Mouse (Mus musculus): ENCODE results near the gene Actn1. TPM values are rescaled to one million over a fixed set of nuclear protein-coding genes. Genes with fewer than 3 reads are reported as not detected.
A peak's percentile ranks its signal among the peaks of the same experiment; 100 is the strongest.

Actn1 gene
- polyA plus RNA-seq, 1 experiment from 2014 or later: 34.6 TPM

GRCm38 (mm10) chr12:80166651-80167050 lies 93.5 kb downstream of the Actn1 start:
- Histone ChIP-seq H3K9me3 (replicated peaks; ENCODE audit: control insufficient read depth, low read length) (no peaks in the 10 kb centered on the region), H3K4me3 (ENCODE audit: low read depth, low read length) (no peak overlapping the region), H3K4me1 (ENCODE audit: control insufficient read depth, insufficient read depth, low read length) (no peaks in the 10 kb centered on the region), H3K36me3 (replicated peaks; ENCODE audit: control insufficient read depth, insufficient read depth, low read depth, low read length) (no peaks in the 10 kb centered on the region; the same call in 1 of the 2 replicates), H3K27me3 (ENCODE audit: control insufficient read depth, insufficient read depth, low read length) (no peaks in the 10 kb centered on the region), H3K9ac (replicated peaks; ENCODE audit: low read length) (no peak overlapping the region), H3K27ac (replicated peaks; ENCODE audit: low read depth, low read length) (no peak overlapping the region), H3K4me2 (ENCODE audit: low read depth, low read length) (no peak overlapping the region)
- ATAC-seq (replicated peaks; ENCODE audit: insufficient number of reproducible peaks, low FRiP score, low TSS enrichment, low read depth): no peak
- 84% methylated on average over 4 of the region's 4 CpGs for WGBS
- DNase-seq (ENCODE audit: low spot score): no peak

GRCm38 (mm10) chr12:80164526-80164925 lies 95.6 kb downstream of the Actn1 start:
- no peak for DNase-seq (ENCODE audit: low spot score)
- WGBS: 95% methylated on average over 8 of the region's 8 CpGs

GRCm38 (mm10) chr12:80162448-80162847 lies 97.7 kb downstream of the Actn1 start:
- DNase-seq (ENCODE audit: low spot score) (no peak), ATAC-seq (replicated peaks; ENCODE audit: insufficient number of reproducible peaks, low FRiP score, low TSS enrichment, low read depth) (no peak)
- no peak overlapping the region for H3K9ac ChIP-seq (replicated peaks; ENCODE audit: low read length)
- no peak overlapping the region for H3K4me3 ChIP-seq (ENCODE audit: low read depth, low read length)
- no peak overlapping the region for H3K27ac ChIP-seq (replicated peaks; ENCODE audit: low read depth, low read length)
- no peak overlapping the region for H3K4me2 ChIP-seq (ENCODE audit: low read depth, low read length)
- H3K27me3 ChIP-seq (ENCODE audit: control insufficient read depth, insufficient read depth, low read length): no peaks in the 10 kb centered on the region
- no peaks in the 10 kb centered on the region for H3K36me3 ChIP-seq (replicated peaks; ENCODE audit: control insufficient read depth, insufficient read depth, low read depth, low read length)
- WGBS: 74% methylated on average over 3 of the region's 3 CpGs
- H3K9me3 ChIP-seq (replicated peaks; ENCODE audit: control insufficient read depth, low read length): no peaks in the 10 kb centered on the region
- no peaks in the 10 kb centered on the region for H3K4me1 ChIP-seq (ENCODE audit: control insufficient read depth, insufficient read depth, low read length)

More at GRCm38 (mm10) chr12:80164526-80164925, 95.6 kb downstream of the Actn1 start:
- Histone ChIP-seq H3K27me3 (ENCODE audit: control insufficient read depth, insufficient read depth, low read length) (no peaks in the 10 kb centered on the region), H3K4me1 (ENCODE audit: control insufficient read depth, insufficient read depth, low read length) (no peaks in the 10 kb centered on the region), H3K9ac (replicated peaks; ENCODE audit: low read length) (no peak overlapping the region), H3K4me3 (ENCODE audit: low read depth, low read length) (no peak overlapping the region), H3K36me3 (replicated peaks; ENCODE audit: control insufficient read depth, insufficient read depth, low read depth, low read length) (no peaks in the 10 kb centered on the region), H3K9me3 (replicated peaks; ENCODE audit: control insufficient read depth, low read length) (no peaks in the 10 kb centered on the region), H3K27ac (replicated peaks; ENCODE audit: low read depth, low read length) (no peak overlapping the region), H3K4me2 (ENCODE audit: low read depth, low read length) (no peak overlapping the region)
- no peak for ATAC-seq (replicated peaks; ENCODE audit: insufficient number of reproducible peaks, low FRiP score, low TSS enrichment, low read depth)

- Histone ChIP-seq H3K9me3 (replicated peaks; ENCODE audit: control insufficient read depth, low read length) (no peaks in the 10 kb centered on the region), H3K4me2 (ENCODE audit: low read depth, low read length) (no peak overlapping the region), H3K27me3 (ENCODE audit: control insufficient read depth, insufficient read depth, low read length) (no peaks in the 10 kb centered on the region), H3K4me3 (ENCODE audit: low read depth, low read length) (no peak overlapping the region), H3K9ac (replicated peaks; ENCODE audit: low read length) (no peak overlapping the region), H3K36me3 (replicated peaks; ENCODE audit: control insufficient read depth, insufficient read depth, low read depth, low read length) (no peaks in the 10 kb centered on the region), H3K27ac (replicated peaks; ENCODE audit: low read depth, low read length) (no peak overlapping the region), H3K4me1 (ENCODE audit: control insufficient read depth, insufficient read depth, low read length) (no peaks in the 10 kb centered on the region)
- DNase-seq (ENCODE audit: low spot score) (peak; percentile 59), ATAC-seq (replicated peaks; ENCODE audit: insufficient number of reproducible peaks, low FRiP score, low TSS enrichment, low read depth) (no peak)
- 9% methylated on average over 5 of the region's 5 CpGs for WGBS
Observed at GRCm38 (mm10) chr12:80157675-80158074, 102.5 kb downstream of the Actn1 start.

GRCm38 (mm10) chr12:80153687-80154326 lies 106.4 kb downstream of the Actn1 start:
- Histone ChIP-seq H3K27ac (replicated peaks; ENCODE audit: low read depth, low read length) (no peak overlapping the region), H3K4me3 (ENCODE audit: low read depth, low read length) (no peak overlapping the region), H3K4me1 (ENCODE audit: control insufficient read depth, insufficient read depth, low read length) (no peaks in the 10 kb centered on the region), H3K9me3 (replicated peaks; ENCODE audit: control insufficient read depth, low read length) (no peaks in the 10 kb centered on the region), H3K4me2 (ENCODE audit: low read depth, low read length) (no peak overlapping the region), H3K27me3 (ENCODE audit: control insufficient read depth, insufficient read depth, low read length) (no peaks in the 10 kb centered on the region), H3K9ac (replicated peaks; ENCODE audit: low read length) (no peak overlapping the region), H3K36me3 (replicated peaks; ENCODE audit: control insufficient read depth, insufficient read depth, low read depth, low read length) (no peaks in the 10 kb centered on the region)
- no peak for ATAC-seq (replicated peaks; ENCODE audit: insufficient number of reproducible peaks, low FRiP score, low TSS enrichment, low read depth)
- WGBS: 39% methylated on average over 10 of the region's 10 CpGs
- peak; percentile 74 for DNase-seq (ENCODE audit: low spot score)

- WGBS: 85% methylated on average over 6 of the region's 6 CpGs
- no peak overlapping the region for H3K9ac ChIP-seq (replicated peaks; ENCODE audit: low read length)
- ATAC-seq (replicated peaks; ENCODE audit: insufficient number of reproducible peaks, low FRiP score, low TSS enrichment, low read depth): no peak
Observed at GRCm38 (mm10) chr12:80153078-80153477, 107.1 kb downstream of the Actn1 start.

GRCm38 (mm10) chr12:80151821-80152220 lies 108.3 kb downstream of the Actn1 start:
- Histone ChIP-seq H3K27ac (replicated peaks; ENCODE audit: low read depth, low read length) (no peak overlapping the region), H3K27me3 (ENCODE audit: control insufficient read depth, insufficient read depth, low read length) (no peaks in the 10 kb centered on the region), H3K4me3 (ENCODE audit: low read depth, low read length) (no peak overlapping the region), H3K4me1 (ENCODE audit: control insufficient read depth, insufficient read depth, low read length) (no peaks in the 10 kb centered on the region), H3K4me2 (ENCODE audit: low read depth, low read length) (no peak overlapping the region), H3K9ac (replicated peaks; ENCODE audit: low read length) (no peak overlapping the region), H3K9me3 (replicated peaks; ENCODE audit: control insufficient read depth, low read length) (no peaks in the 10 kb centered on the region), H3K36me3 (replicated peaks; ENCODE audit: control insufficient read depth, insufficient read depth, low read depth, low read length) (no peaks in the 10 kb centered on the region)
- no peak for DNase-seq (ENCODE audit: low spot score)
- 88% methylated on average over 6 of the region's 6 CpGs for WGBS
- no peak for ATAC-seq (replicated peaks; ENCODE audit: insufficient number of reproducible peaks, low FRiP score, low TSS enrichment, low read depth)

More at GRCm38 (mm10) chr12:80153078-80153477, 107.1 kb downstream of the Actn1 start:
- no peak overlapping the region for H3K4me2 ChIP-seq (ENCODE audit: low read depth, low read length)
- H3K27me3 ChIP-seq (ENCODE audit: control insufficient read depth, insufficient read depth, low read length): no peaks in the 10 kb centered on the region
- no peak for DNase-seq (ENCODE audit: low spot score)
- H3K4me3 ChIP-seq (ENCODE audit: low read depth, low read length): no peak overlapping the region
- no peak overlapping the region for H3K27ac ChIP-seq (replicated peaks; ENCODE audit: low read depth, low read length)
- no peaks in the 10 kb centered on the region for H3K9me3 ChIP-seq (replicated peaks; ENCODE audit: control insufficient read depth, low read length)
- H3K36me3 ChIP-seq (replicated peaks; ENCODE audit: control insufficient read depth, insufficient read depth, low read depth, low read length): no peaks in the 10 kb centered on the region
- H3K4me1 ChIP-seq (ENCODE audit: control insufficient read depth, insufficient read depth, low read length): no peaks in the 10 kb centered on the region

- ATAC-seq (replicated peaks; ENCODE audit: insufficient number of reproducible peaks, low FRiP score, low TSS enrichment, low read depth) (no peak), DNase-seq (ENCODE audit: low spot score) (peak; percentile 64)
- no peak overlapping the region for H3K9ac ChIP-seq (replicated peaks; ENCODE audit: low read length)
- H3K4me3 ChIP-seq (ENCODE audit: low read depth, low read length): no peak overlapping the region
- no peak overlapping the region for H3K27ac ChIP-seq (replicated peaks; ENCODE audit: low read depth, low read length)
- H3K4me1 ChIP-seq (ENCODE audit: control insufficient read depth, insufficient read depth, low read length): no peaks in the 10 kb centered on the region
- H3K4me2 ChIP-seq (ENCODE audit: low read depth, low read length): no peak overlapping the region
- no peaks in the 10 kb centered on the region for H3K27me3 ChIP-seq (ENCODE audit: control insufficient read depth, insufficient read depth, low read length)
- H3K36me3 ChIP-seq (replicated peaks; ENCODE audit: control insufficient read depth, insufficient read depth, low read depth, low read length): no peaks in the 10 kb centered on the region
- H3K9me3 ChIP-seq (replicated peaks; ENCODE audit: control insufficient read depth, low read length): no peaks in the 10 kb centered on the region
- WGBS: 25% methylated on average over 8 of the region's 8 CpGs
Observed at GRCm38 (mm10) chr12:80150624-80151023, 109.5 kb downstream of the Actn1 start.

Data from embryonic facial prominence, embryonic 11.5 days (tissue).